Mouse (Mus musculus) heart, embryonic 13.5 days (tissue): ENCODE measurements at regions not wholly inside any gene's neighbourhood (a gene's known extent, or its start where the extent isn't known, plus 50 kb on each side); places are given as distances from the start of the nearest gene placed in this dataset.
A peak's percentile ranks its signal among the peaks of the same experiment; 100 is the strongest.

ENCODE experiments used
- ATAC-seq: fragments of 200-750 bp; cut with Nextera tagmentation; 2 replicates; pipeline ENCODE4 v1.8.0; 2017; ENCODE audit warnings: moderate TSS enrichment; ENCODE audit not compliant: insufficient number of reproducible peaks, low FRiP score, low TSS enrichment; ENCODE audit errors: extremely low read depth
- H3K27ac ChIP-seq: fragments of 300-500 bp; sonication (generic); replicated peaks from 2 replicates; pipeline ENCODE4 v1.5.1; 2015; ENCODE audit warnings: moderate library complexity, mild to moderate bottlenecking, inconsistent platforms
- H3K27me3 ChIP-seq: fragments of 300-500 bp; sonication (generic); replicated peaks from 2 replicates; pipeline ENCODE4 v1.6.1; 2015; ENCODE audit warnings: mild to moderate bottlenecking, inconsistent platforms
- H3K36me3 ChIP-seq: fragments of 300-500 bp; sonication (generic); 2 replicates; pipeline ENCODE4 v1.6.1; 2015; ENCODE audit warnings: mild to moderate bottlenecking, inconsistent platforms
- H3K4me1 ChIP-seq: fragments of 300-500 bp; sonication (generic); 2 replicates; pipeline ENCODE4 v1.6.1; 2015; ENCODE audit warnings: inconsistent platforms
- H3K4me2 ChIP-seq: fragments of 300-500 bp; sonication (generic); 2 replicates; pipeline ENCODE4 v1.6.1; 2015; ENCODE audit warnings: inconsistent platforms, mild to moderate bottlenecking, moderate library complexity
- H3K4me3 ChIP-seq: fragments of 300-500 bp; sonication (generic); 2 replicates; pipeline ENCODE4 v1.5.1; 2015; ENCODE audit warnings: moderate library complexity, mild to moderate bottlenecking, inconsistent platforms
- H3K9ac ChIP-seq: fragments of 300-500 bp; sonication (generic); 2 replicates; pipeline ENCODE4 v1.6.1; 2015; ENCODE audit warnings: inconsistent platforms, mild to moderate bottlenecking, moderate library complexity
- H3K9me3 ChIP-seq: fragments of 300-500 bp; sonication (generic); 2 replicates; pipeline ENCODE4 v1.6.1; 2016; ENCODE audit warnings: inconsistent platforms
- WGBS: fragments of 180-500 bp; shearing (Covaris S2); methylation state at CpG from one replicate; pipeline ENCODE4 v1.1.7; 2015; ENCODE audit warnings: mixed read lengths; 5-methylcytosine and 5-hydroxymethylcytosine counted together

GRCm38 (mm10) chr2:173397846-173398331 lies 121.6 kb upstream of the Pmepa1 start:
- Histone ChIP-seq H3K4me3 (no peak overlapping the region), H3K27ac (no peak overlapping the region), H3K9me3 (no peaks in the 10 kb centered on the region; the same call in 1 of the 2 replicates), H3K4me2 (no peak overlapping the region), H3K36me3 (no peaks in the 10 kb centered on the region), H3K27me3 (no peaks in the 10 kb centered on the region; the same call in 1 of the 2 replicates), H3K4me1 (no peaks in the 10 kb centered on the region), H3K9ac (no peak overlapping the region)
- ATAC-seq: no peak
- WGBS: 75% methylated on average over 2 of the region's 2 CpGs

GRCm38 (mm10) chr2:173405629-173406028 lies 116.8 kb upstream of the 1700021F07Rik start:
- H3K36me3 ChIP-seq: no peaks in the 10 kb centered on the region
- no peak overlapping the region for H3K9ac ChIP-seq
- no peak overlapping the region for H3K4me2 ChIP-seq
- ATAC-seq: no peak
- no peak overlapping the region for H3K4me3 ChIP-seq
- H3K4me1 ChIP-seq: peaks cover 7% of the 10 kb centered on the region; the same call in 1 of the 2 replicates
- 74% methylated on average over 12 of the region's 12 CpGs for WGBS
- H3K27ac ChIP-seq: no peak overlapping the region
- no peaks in the 10 kb centered on the region for H3K9me3 ChIP-seq
- 0 out of 2 replicates have a peak, but pooled peaks cover 4% of the 10 kb centered on the region for H3K27me3 ChIP-seq

- Histone ChIP-seq H3K9ac (no peak overlapping the region), H3K4me3 (no peak overlapping the region), H3K27me3 (peaks cover 9% of the 10 kb centered on the region), H3K36me3 (no peaks in the 10 kb centered on the region), H3K4me1 (peaks cover 7% of the 10 kb centered on the region; the same call in 1 of the 2 replicates), H3K9me3 (no peaks in the 10 kb centered on the region), H3K27ac (0 out of 2 replicates have a peak overlapping the region, but pooled peaks have one; percentile 2), H3K4me2 (no peak overlapping the region)
- ATAC-seq: no peak
- WGBS: 63% methylated on average over 13 of the region's 13 CpGs
Measured at GRCm38 (mm10) chr2:173406344-173407094, 115.9 kb upstream of the 1700021F07Rik start.

- Histone ChIP-seq H3K4me1 (peaks cover 7% of the 10 kb centered on the region; the same call in 1 of the 2 replicates), H3K27me3 (peaks cover 9% of the 10 kb centered on the region), H3K9ac (no peak overlapping the region), H3K36me3 (no peaks in the 10 kb centered on the region), H3K4me3 (no peak overlapping the region), H3K9me3 (no peaks in the 10 kb centered on the region), H3K4me2 (no peak overlapping the region), H3K27ac (no peak overlapping the region)
- no peak for ATAC-seq
- WGBS: 73% methylated on average over 3 of the region's 3 CpGs
Measured at GRCm38 (mm10) chr2:173407133-173407532, 115.3 kb upstream of the 1700021F07Rik start.

GRCm38 (mm10) chr2:173408681-173409081 lies 113.7 kb upstream of the 1700021F07Rik start:
- no peak overlapping the region for H3K4me3 ChIP-seq
- no peaks in the 10 kb centered on the region for H3K9me3 ChIP-seq
- H3K27me3 ChIP-seq: peaks cover 9% of the 10 kb centered on the region
- 58% methylated on average over 5 of the region's 5 CpGs for WGBS
- no peak for ATAC-seq
- no peak overlapping the region for H3K9ac ChIP-seq
- no peak overlapping the region for H3K27ac ChIP-seq
- peaks cover 10% of the 10 kb centered on the region; the same call in 1 of the 2 replicates for H3K4me1 ChIP-seq
- H3K4me2 ChIP-seq: no peak overlapping the region
- no peaks in the 10 kb centered on the region for H3K36me3 ChIP-seq

- H3K4me2 ChIP-seq: no peak overlapping the region
- no peak for ATAC-seq
Measured at GRCm38 (mm10) chr2:173409433-173409832, 113.0 kb upstream of the 1700021F07Rik start.

GRCm38 (mm10) chr2:173413906-173414656 lies 108.3 kb upstream of the 1700021F07Rik start:
- 76% methylated on average over 18 of the region's 18 CpGs for WGBS

More at GRCm38 (mm10) chr2:173409433-173409832, 113.0 kb upstream of the 1700021F07Rik start:
- peaks cover 16% of the 10 kb centered on the region; the same call in 1 of the 2 replicates for H3K4me1 ChIP-seq
- no peaks in the 10 kb centered on the region for H3K9me3 ChIP-seq
- WGBS: 34% methylated on average over 16 of the region's 16 CpGs
- H3K27me3 ChIP-seq: peaks cover 9% of the 10 kb centered on the region
- no peak overlapping the region for H3K27ac ChIP-seq
- no peak overlapping the region for H3K9ac ChIP-seq
- no peak overlapping the region for H3K4me3 ChIP-seq
- no peaks in the 10 kb centered on the region for H3K36me3 ChIP-seq

GRCm38 (mm10) chr2:173415429-173415828 lies 107.0 kb upstream of the 1700021F07Rik start:
- no peak for ATAC-seq
- no peak overlapping the region for H3K27ac ChIP-seq
- no peak overlapping the region for H3K4me3 ChIP-seq
- no peak overlapping the region for H3K4me2 ChIP-seq
- no peaks in the 10 kb centered on the region for H3K9me3 ChIP-seq
- H3K36me3 ChIP-seq: no peaks in the 10 kb centered on the region
- no peak overlapping the region for H3K9ac ChIP-seq
- WGBS: 72% methylated on average over 7 of the region's 7 CpGs
- peaks cover 16% of the 10 kb centered on the region for H3K4me1 ChIP-seq
- peaks cover 15% of the 10 kb centered on the region for H3K27me3 ChIP-seq

More at GRCm38 (mm10) chr2:173413906-173414656, 108.3 kb upstream of the 1700021F07Rik start:
- Histone ChIP-seq H3K4me3 (no peak overlapping the region), H3K36me3 (no peaks in the 10 kb centered on the region), H3K4me1 (peaks cover 15% of the 10 kb centered on the region; the same call in 1 of the 2 replicates), H3K27ac (peak overlapping the region; percentile 31), H3K9ac (no peak overlapping the region), H3K9me3 (no peaks in the 10 kb centered on the region), H3K27me3 (peaks cover 17% of the 10 kb centered on the region), H3K4me2 (no peak overlapping the region)
- ATAC-seq: no peak; the same call in 1 of the 2 replicates

GRCm38 (mm10) chr2:173416921-173417320 lies 105.5 kb upstream of the 1700021F07Rik start:
- H3K4me1 ChIP-seq: peaks cover 17% of the 10 kb centered on the region
- H3K27ac ChIP-seq: no peak overlapping the region
- H3K36me3 ChIP-seq: no peaks in the 10 kb centered on the region
- no peak overlapping the region for H3K4me3 ChIP-seq
- no peak overlapping the region for H3K9ac ChIP-seq
- peaks cover 8% of the 10 kb centered on the region; the same call in 1 of the 2 replicates for H3K27me3 ChIP-seq
- no peak for ATAC-seq
- 76% methylated on average over 1 of the region's 1 CpGs for WGBS
- no peaks in the 10 kb centered on the region for H3K9me3 ChIP-seq
- no peak overlapping the region for H3K4me2 ChIP-seq

GRCm38 (mm10) chr2:173418951-173419350 lies 103.4 kb upstream of the 1700021F07Rik start:
- H3K27ac ChIP-seq: no peak overlapping the region
- no peak overlapping the region for H3K4me2 ChIP-seq
- no peak overlapping the region for H3K4me3 ChIP-seq
- peaks cover 11% of the 10 kb centered on the region for H3K4me1 ChIP-seq
- peaks cover 8% of the 10 kb centered on the region; the same call in 1 of the 2 replicates for H3K27me3 ChIP-seq
- no peak overlapping the region for H3K9ac ChIP-seq
- no peaks in the 10 kb centered on the region for H3K9me3 ChIP-seq
- WGBS: 75% methylated on average over 7 of the region's 7 CpGs
- ATAC-seq: no peak
- H3K36me3 ChIP-seq: no peaks in the 10 kb centered on the region

- Histone ChIP-seq H3K36me3 (no peaks in the 10 kb centered on the region), H3K9me3 (no peaks in the 10 kb centered on the region), H3K4me1 (peaks cover 8% of the 10 kb centered on the region), H3K9ac (no peak overlapping the region), H3K4me3 (no peak overlapping the region), H3K27me3 (peaks cover 7% of the 10 kb centered on the region; the same call in 1 of the 2 replicates), H3K4me2 (no peak overlapping the region), H3K27ac (0 out of 2 replicates have a peak overlapping the region, but pooled peaks have one; percentile 28)
- 64% methylated on average over 10 of the region's 10 CpGs for WGBS
- ATAC-seq: no peak
Measured at GRCm38 (mm10) chr2:173419972-173420391, 102.4 kb upstream of the 1700021F07Rik start.
